Mouse (Mus musculus): ENCODE data around the gene Stk32b.

DNA sequence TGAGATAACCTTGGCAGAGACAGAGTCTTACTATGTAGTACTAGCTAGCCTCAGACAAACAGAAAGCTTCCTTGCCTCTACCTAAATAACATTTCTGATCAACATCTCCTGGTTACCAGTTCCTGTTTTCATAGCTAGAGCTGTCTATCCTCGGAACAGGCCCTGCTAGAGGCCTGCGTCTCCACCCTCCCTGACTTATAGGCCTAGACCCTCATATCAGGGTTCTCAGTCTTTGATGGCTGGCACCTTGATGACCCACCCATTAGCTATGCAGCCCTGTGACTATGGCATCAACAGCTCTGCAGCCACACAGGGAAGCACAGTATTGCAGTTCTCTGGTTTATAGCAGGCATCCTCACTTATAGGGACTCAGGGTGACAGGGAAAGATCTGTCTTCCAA is 259.1 kb downstream of the Stk32b start:
- TF ChIP-seq CTCF (IDR thresholded peaks at IDR 0.05; ENCODE audit: borderline replicate concordance, insufficient read depth, low read length) (no peak), POLR2A (IDR thresholded peaks at IDR 0.05; ENCODE audit: low read depth, low read length) (no peak)
